Mouse (Mus musculus) kidney, adult 2 months (tissue): ENCODE data around the gene Cdhr4. TPM values are rescaled to one million over a fixed set of nuclear protein-coding genes. Genes with fewer than 3 reads are reported as not detected.

ENCODE experiments used
- DNase-seq: peaks from one replicate; pipeline ENCODE4 v3.0.0; 2021
- H3K27ac ChIP-seq: fragments of 200-500 bp; 2 replicates; pipeline ENCODE4 v1.5.1; 2012; ENCODE audit warnings: low read depth, low read length, control low read depth, inconsistent platforms; ENCODE audit not compliant: insufficient read depth
- H3K27me3 ChIP-seq: fragments of 200-500 bp; replicated peaks from 2 replicates; pipeline ENCODE4 v1.6.1; 2012; ENCODE audit warnings: mild to moderate bottlenecking, moderate library complexity, low read length, inconsistent platforms; ENCODE audit not compliant: control insufficient read depth, insufficient read depth
- H3K36me3 ChIP-seq: fragments of 200-500 bp; 2 replicates; pipeline ENCODE4 v1.6.1; 2012; ENCODE audit warnings: mild to moderate bottlenecking, moderate library complexity, low read length, inconsistent platforms; ENCODE audit not compliant: control insufficient read depth, insufficient read depth
- H3K4me1 ChIP-seq: fragments of 200-500 bp; 2 replicates; pipeline ENCODE4 v1.6.1; 2011; ENCODE audit warnings: low read length; ENCODE audit not compliant: control insufficient read depth, insufficient read depth
- H3K4me3 ChIP-seq: fragments of 200-500 bp; 2 replicates; pipeline ENCODE4 v1.5.1; 2011; ENCODE audit warnings: mild to moderate bottlenecking, low read depth, low read length, control low read depth; ENCODE audit not compliant: insufficient read depth
- CTCF ChIP-seq: fragments of 200-500 bp; conservative IDR thresholded peaks from 2 replicates; pipeline ENCODE4 v1.5.1; 2011; ENCODE audit warnings: low read depth, mild to moderate bottlenecking, control low read depth, low read length, moderate library complexity, mixed read lengths; ENCODE audit not compliant: insufficient read depth, insufficient read length
- POLR2A ChIP-seq: fragments of 200-500 bp; IDR thresholded peaks from one replicate; pipeline ENCODE4 v1.6.1; 2011; ENCODE audit warnings: low read depth, low read length, control low read depth
- WGBS: fragments of 180-500 bp; shearing (Covaris S2); methylation state at CpG from one replicate; pipeline ENCODE4 v1.1.7; 2018; 5-methylcytosine and 5-hydroxymethylcytosine counted together
- polyA plus RNA-seq: library from polyadenylated mRNA; depleted of rRNA; stranded (reverse); fragments of >200 nt; gene quantifications from 2 replicates; pipeline ENCODE4 v1.2.3, GENCODE M21; 2012; rRNA removed

Gene Cdhr4
- polyA plus RNA-seq: 0.94 and 2.6 TPM in 2 replicates

- no peak within 1 kb of the TSS for H3K4me3 ChIP-seq
- no peak for DNase-seq
- 72% methylated on average over 2 of the region's 2 CpGs for WGBS
- TF ChIP-seq POLR2A (no peak), CTCF (no peak)
- no peaks in the 10 kb centered on the region for H3K36me3 ChIP-seq
- no peaks in the 10 kb centered on the region for H3K27me3 ChIP-seq
- H3K4me1 ChIP-seq: no peaks in the 10 kb centered on the region
- no peak within 1 kb of the TSS for H3K27ac ChIP-seq
These were observed at the start of gene Cdhr4 for GRCm38 (mm10) chr9:107992197-107992596. Cdhr4 (plus strand) TSS chr9:107992497.

GRCm38 (mm10) chr9:107947241-107948194 lies 44.8 kb upstream of the Cdhr4 start:
- no peak overlapping the region for H3K4me3 ChIP-seq

GRCm38 (mm10) chr9:107949184-107949921 lies 42.9 kb upstream of the Cdhr4 start:
- no peak overlapping the region for H3K27ac ChIP-seq
- H3K36me3 ChIP-seq: no peaks in the 10 kb centered on the region
- 81% methylated on average over 13 of the region's 13 CpGs for WGBS
- H3K27me3 ChIP-seq: no peaks in the 10 kb centered on the region
- no peak overlapping the region for H3K4me3 ChIP-seq
- DNase-seq: no peak
- no peaks in the 10 kb centered on the region for H3K4me1 ChIP-seq
- TF ChIP-seq CTCF (no peak), POLR2A (no peak)

More at GRCm38 (mm10) chr9:107947241-107948194, 44.8 kb upstream of the Cdhr4 start:
- H3K27me3 ChIP-seq: no peaks in the 10 kb centered on the region
- H3K27ac ChIP-seq: no peak overlapping the region
- 84% methylated on average over 31 of the region's 31 CpGs for WGBS
- H3K36me3 ChIP-seq: no peaks in the 10 kb centered on the region
- no peak for DNase-seq
- TF ChIP-seq CTCF: no peak
- no peak for TF ChIP-seq POLR2A
- H3K4me1 ChIP-seq: no peaks in the 10 kb centered on the region

GRCm38 (mm10) chr9:107949922-107950235 lies 42.4 kb upstream of the Cdhr4 start, which contains the start of gene Traip:
Traip (plus strand) TSS chr9:107950136.
- 86% methylated on average over 10 of the region's 10 CpGs for WGBS
- Histone ChIP-seq H3K36me3 (no peaks in the 10 kb centered on the region), H3K4me1 (no peaks in the 10 kb centered on the region), H3K27ac (peak within 1 kb of the TSS; percentile 48; the same call in 1 of the 2 replicates), H3K27me3 (no peaks in the 10 kb centered on the region), H3K4me3 (peak within 1 kb of the TSS; percentile 76)
- no peak for DNase-seq
- TF ChIP-seq CTCF (no peak), POLR2A (no peak)

GRCm38 (mm10) chr9:107950460-107951355 lies 41.6 kb upstream of the Cdhr4 start:
- peak; percentile 26 for TF ChIP-seq POLR2A
- TF ChIP-seq CTCF: no peak
- peak; percentile 96 for DNase-seq
- H3K4me1 ChIP-seq: no peaks in the 10 kb centered on the region
- no peaks in the 10 kb centered on the region for H3K27me3 ChIP-seq
- peak overlapping the region; percentile 76 for H3K4me3 ChIP-seq
- 10% methylated on average over 45 of the region's 45 CpGs for WGBS
- H3K27ac ChIP-seq: peak overlapping the region; percentile 48; the same call in 1 of the 2 replicates
- no peaks in the 10 kb centered on the region for H3K36me3 ChIP-seq

GRCm38 (mm10) chr9:107955613-107956289 lies 36.5 kb upstream of the Cdhr4 start:
- 81% methylated on average over 6 of the region's 6 CpGs for WGBS

More at GRCm38 (mm10) chr9:107955613-107956289, 36.5 kb upstream of the Cdhr4 start:
- TF ChIP-seq CTCF: no peak
- TF ChIP-seq POLR2A: no peak
- DNase-seq: no peak
- no peaks in the 10 kb centered on the region for H3K27me3 ChIP-seq
- H3K4me3 ChIP-seq: no peak overlapping the region
- no peaks in the 10 kb centered on the region for H3K36me3 ChIP-seq
- H3K27ac ChIP-seq: no peak overlapping the region
- no peaks in the 10 kb centered on the region for H3K4me1 ChIP-seq
